Mouse (Mus musculus): Measurements from ENCODE around the gene Nags. TPM values are rescaled to one million over a fixed set of nuclear protein-coding genes. Genes with fewer than 3 reads are reported as not detected.
A peak's percentile ranks its signal among the peaks of the same experiment; 100 is the strongest.

The Nags gene
- polyA plus RNA-seq, 1 experiment, result not detected

- H3K4me2 ChIP-seq (ENCODE audit: low read depth), result no peak overlapping the region
- peak; percentile 27 for TF ChIP-seq POLR2AphosphoS2 (IDR thresholded peaks at IDR 0.05; ENCODE audit: insufficient read length, low read depth)
- no peak for TF ChIP-seq MAX (IDR thresholded peaks at IDR 0.05; ENCODE audit: low read depth)
- no peak for TF ChIP-seq SRF (IDR thresholded peaks at IDR 0.05; ENCODE audit: control insufficient read depth, insufficient read length, low read depth)
- no peak for TF ChIP-seq MYOG (IDR thresholded peaks at IDR 0.05; ENCODE audit: control insufficient read depth in 1 of 3, insufficient read depth in 1 of 3, insufficient read length in 2 of 3, low read depth in 2 of 3)
- TF ChIP-seq E2F4 (IDR thresholded peaks at IDR 0.05; ENCODE audit: insufficient read depth), result no peak
- H3ac ChIP-seq (ENCODE audit: control insufficient read depth, insufficient read length), result no peak overlapping the region
- H3K79me2 ChIP-seq (ENCODE audit: control insufficient read depth, insufficient read depth), result no peaks in the 10 kb centered on the region
- no peak overlapping the region for H3K4me3 ChIP-seq
- peaks cover 8% of the 10 kb centered on the region for H3K36me3 ChIP-seq (ENCODE audit: control insufficient read depth, insufficient read depth)
- no peaks in the 10 kb centered on the region for H3K27me3 ChIP-seq (ENCODE audit: control insufficient read depth, insufficient read depth, insufficient read length)
Measured at GRCm38 (mm10) chr11:102196018-102196797, 50.9 kb downstream of the Nags start.

GRCm38 (mm10) chr11:102198245-102198644 lies 52.9 kb downstream of the Nags start:
- Histone ChIP-seq H3K4me2 (ENCODE audit: low read depth) (no peak overlapping the region), H3ac (ENCODE audit: control insufficient read depth, insufficient read length) (no peak overlapping the region), H3K4me3 (no peak overlapping the region), H3K36me3 (ENCODE audit: control insufficient read depth, insufficient read depth) (peaks cover 13% of the 10 kb centered on the region), H3K79me2 (ENCODE audit: control insufficient read depth, insufficient read depth) (no peaks in the 10 kb centered on the region), H3K27me3 (ENCODE audit: control insufficient read depth, insufficient read depth, insufficient read length) (no peaks in the 10 kb centered on the region)
- TF ChIP-seq MAX (IDR thresholded peaks at IDR 0.05; ENCODE audit: low read depth) (no peak), MYOD1 (IDR thresholded peaks at IDR 0.05; ENCODE audit: control insufficient read depth in 1 of 3, insufficient read length in 2 of 3, low read depth in 2 of 3) (no peak), SRF (IDR thresholded peaks at IDR 0.05; ENCODE audit: control insufficient read depth, insufficient read length, low read depth) (no peak)

Other genes with a start within 250 kb of the Nags start
- 0.25 TPM for gene Sost, start 178.5 kb upstream of the Nags start, polyA plus RNA-seq (2012; fragmentation: generic; extraction: Trizol)
- not detected for gene Cfap97d1, start 161.2 kb upstream of the Nags start, polyA plus RNA-seq (2012; fragmentation: generic; extraction: Trizol)
- gene Dusp3, start 158.5 kb upstream of the Nags start, polyA plus RNA-seq (2012; fragmentation: generic; extraction: Trizol), result 81.1 TPM
- gene Mpp3, start 117.1 kb upstream of the Nags start, polyA plus RNA-seq (2012; fragmentation: generic; extraction: Trizol), result 2.1 TPM
- not detected for gene Cd300lg, start 104.0 kb upstream of the Nags start, polyA plus RNA-seq (2012; fragmentation: generic; extraction: Trizol)
- 4.3 TPM for gene Mpp2, start 57.0 kb upstream of the Nags start, polyA plus RNA-seq (2012; fragmentation: generic; extraction: Trizol)
- not detected for gene Ppy, start 44.2 kb upstream of the Nags start, polyA plus RNA-seq (2012; fragmentation: generic; extraction: Trizol)
- gene Pyy, start 37.7 kb upstream of the Nags start, polyA plus RNA-seq (2012; fragmentation: generic; extraction: Trizol), result not detected
- gene Tmem101, start 10.9 kb downstream of the Nags start, polyA plus RNA-seq (2012; fragmentation: generic; extraction: Trizol), result 37.7 TPM
- 33.1 TPM for gene Lsm12, start 39.8 kb downstream of the Nags start, polyA plus RNA-seq (2012; fragmentation: generic; extraction: Trizol)
- gene G6pc3, start 44.1 kb downstream of the Nags start, polyA plus RNA-seq (2012; fragmentation: generic; extraction: Trizol), result 58.1 TPM
- 77.3 TPM for gene Hdac5, start 84.7 kb downstream of the Nags start, polyA plus RNA-seq (2012; fragmentation: generic; extraction: Trizol)
- 4.4 TPM for gene BC030867, start 103.4 kb downstream of the Nags start, polyA plus RNA-seq (2012; fragmentation: generic; extraction: Trizol)
- 5.1 TPM for gene Asb16, start 123.2 kb downstream of the Nags start, polyA plus RNA-seq (2012; fragmentation: generic; extraction: Trizol)
- 39.5 TPM for gene Tmub2, start 139.4 kb downstream of the Nags start, polyA plus RNA-seq (2012; fragmentation: generic; extraction: Trizol)
- 39.5 TPM for gene Atxn7l3, start 151.1 kb downstream of the Nags start, polyA plus RNA-seq (2012; fragmentation: generic; extraction: Trizol)
- gene Ubtf, start 174.2 kb downstream of the Nags start, polyA plus RNA-seq (2012; fragmentation: generic; extraction: Trizol), result 58.6 TPM
- gene Slc4a1, start 220.7 kb downstream of the Nags start, polyA plus RNA-seq (2012; fragmentation: generic; extraction: Trizol), result not detected
- 10.3 TPM for gene Rundc3a, start 247.9 kb downstream of the Nags start, polyA plus RNA-seq (2012; fragmentation: generic; extraction: Trizol)

All from myocyte (in vitro differentiated cells).